Mouse (Mus musculus): ENCODE data around the gene Noxa1. TPM values are rescaled to one million over a fixed set of nuclear protein-coding genes. Genes with fewer than 3 reads are reported as not detected.

The Noxa1 gene
- total RNA-seq, 4 experiments from 2014 or later = not detected

- DNase-seq (ENCODE audit: low spot score in 2 of 2) = no peak
Measured at GRCm38 (mm10) chr2:25040089-25040488, 54.9 kb downstream of the Noxa1 start.

Small RNA genes lying within 50 kb of the gene (microRNA-seq; reads per million reads assigned to microRNA genes)
- gene Gm24328 (0 reads per million in 2 experiments), gene Mir7664 (0 to 0.25 reads per million in 2 experiments)

Other genes starting within 250 kb of the Noxa1 start
- 10 to 100 TPM; 54.9 to 75.0 (median 66.8) TPM for gene Ehmt1, start 175.5 kb downstream of the Noxa1 start, total RNA-seq (2022)
- 10 to 100 TPM; 10.8 to 17.4 (median 17.1) TPM for gene Arrdc1, start 159.9 kb downstream of the Noxa1 start, total RNA-seq (2022)
- 10 to 100 TPM; 31.0 to 38.0 (median 35.3) TPM for gene Zmynd19, start 145.4 kb downstream of the Noxa1 start, total RNA-seq (2022)
- 10 to 100 TPM; 32.3 to 37.1 (median 35.2) TPM for gene Dph7, start 132.7 kb downstream of the Noxa1 start, total RNA-seq (2022)
- gene Mrpl41, start 120.1 kb downstream of the Noxa1 start, total RNA-seq (2022) = 10 to 100 TPM; 80.5 to 87.5 (median 85.1) TPM
- gene Pnpla7, start 119.1 kb downstream of the Noxa1 start, total RNA-seq (2022) = 10 to 100 TPM; 20.9 to 40.0 (median 37.1) TPM
- gene Nsmf, start 40.8 kb downstream of the Noxa1 start, total RNA-seq (2022) = 100 to 1,000 TPM; 768 to 931 (median 837) TPM
- not detected for gene Entpd8, start 14.8 kb downstream of the Noxa1 start, total RNA-seq (2022)
- gene Nrarp, start 85.6 kb upstream of the Noxa1 start, total RNA-seq (2022) = 10 to 100 TPM; 16.9 to 20.4 (median 19.5) TPM
- gene Tor4a, start 101.7 kb upstream of the Noxa1 start, total RNA-seq (2022) = 1 to 10 TPM; 2.2 to 4.6 (median 2.8) TPM
- 10 to 100 TPM; 56.7 to 64.9 (median 64.0) TPM for gene Nelfb, start 116.3 kb upstream of the Noxa1 start, total RNA-seq (2022)
- under 1 TPM in 2 of 4 experiments, not detected in 2; 0.27 to 0.29 TPM for gene Stpg3, start 119.5 kb upstream of the Noxa1 start, total RNA-seq (2022)
- not detected for gene Fam166a, start 123.6 kb upstream of the Noxa1 start, total RNA-seq (2022)
- 100 to 1,000 TPM; 303 to 348 (median 313) TPM for gene Tubb4b, start 129.6 kb upstream of the Noxa1 start, total RNA-seq (2022)
- gene Slc34a3, start 139.2 kb upstream of the Noxa1 start, total RNA-seq (2022) = not detected
- gene Rnf224, start 141.6 kb upstream of the Noxa1 start, total RNA-seq (2022) = not detected
- 100 to 1,000 TPM; 219 to 241 (median 229) TPM for gene Rnf208, start 147.1 kb upstream of the Noxa1 start, total RNA-seq (2022)
- not detected for gene Cysrt1, start 147.3 kb upstream of the Noxa1 start, total RNA-seq (2022)
- gene AL732309.1, start 151.7 kb upstream of the Noxa1 start, total RNA-seq (2022) = 1 to 10 TPM; 3.3 to 5.5 (median 4.4) TPM
- 10 to 100 TPM; 27.0 to 44.4 (median 33.9) TPM for gene Tmem203, start 160.3 kb upstream of the Noxa1 start, total RNA-seq (2022)
- gene Tprn, start 167.5 kb upstream of the Noxa1 start, total RNA-seq (2022) = 10 to 100 TPM; 19.9 to 27.8 (median 24.3) TPM
- 10 to 100 TPM; 59.0 to 71.0 (median 64.3) TPM for gene Ssna1, start 177.3 kb upstream of the Noxa1 start, total RNA-seq (2022)
- gene Anapc2, start 177.3 kb upstream of the Noxa1 start, total RNA-seq (2022) = 100 to 1,000 TPM in 2 of 4 experiments, 10 to 100 TPM in 2; 87.9 to 110 (median 99.0) TPM
- gene Tmem210, start 193.0 kb upstream of the Noxa1 start, total RNA-seq (2022) = not detected
- not detected for gene Lrrc26, start 194.8 kb upstream of the Noxa1 start, total RNA-seq (2022)
- gene Grin1, start 224.0 kb upstream of the Noxa1 start, total RNA-seq (2022) = 100 to 1,000 TPM; 366 to 436 (median 415) TPM
- gene Man1b1, start 237.2 kb upstream of the Noxa1 start, total RNA-seq (2022) = 10 to 100 TPM; 53.7 to 68.2 (median 59.6) TPM

All from layer of hippocampus, adult 8-10 months (tissue).